In the genomic region with DNA sequence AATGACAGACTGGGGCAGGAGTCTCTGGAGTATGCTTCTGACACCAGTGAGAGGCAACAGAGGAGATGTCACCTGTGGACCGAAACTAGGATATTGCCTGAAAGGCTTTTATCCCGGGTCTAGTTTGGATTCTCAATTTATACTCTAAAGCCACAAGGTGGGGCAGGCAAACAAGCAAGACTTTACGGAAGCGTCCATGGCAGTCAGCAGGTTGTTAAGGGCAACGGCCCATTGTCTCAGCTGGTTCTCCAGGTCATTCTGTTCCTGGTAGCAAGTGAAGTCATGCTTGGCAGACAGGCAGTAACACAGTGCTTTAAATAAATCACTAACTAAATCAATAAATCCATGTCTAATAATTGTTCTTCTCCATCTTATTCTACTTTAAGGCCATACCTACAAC, we compare ENCODE assay signal across 13 mouse cellular contexts. TPM values are rescaled to one million over a fixed set of nuclear protein-coding genes. Genes with fewer than 3 reads are reported as not detected.
DNase-seq lines count a peak whose midpoint lies in the region; ATAC-seq and TF ChIP-seq lines count a peak whose summit lies in the region.
"Had no signal": no experiment of that assay in that cellular context is flagged by ENCODE, and none has a peak within 500 bp of the region (broad histone marks: within the 10 kb centered on the region; RNA-seq: fewer than 3 reads in every experiment).

No protein-coding gene starts in this region.

- WGBS in hindbrain, postnatal 0 days: 49% methylated on average over 5 of the region's 5 CpGs
- 61% methylated on average over 5 of the region's 5 CpGs for WGBS in hindbrain, embryonic 13.5 days

- H3K9ac ChIP-seq in hindbrain, postnatal 0 days (replicated peaks; ENCODE audit: low read length): no peak overlapping the region
- H3K9ac ChIP-seq in hindbrain, embryonic 13.5 days: no peak overlapping the region
- H3K9ac ChIP-seq: limb, embryonic 13.5 days; lung, embryonic 14.5 days; midbrain, embryonic 13.5 days had no signal

- no peak overlapping the region for H3K4me3 ChIP-seq in hindbrain, postnatal 0 days (ENCODE audit: low read length)
- H3K4me3 ChIP-seq in hindbrain, embryonic 13.5 days: no peak overlapping the region
- H3K4me3 ChIP-seq: limb, embryonic 13.5 days; midbrain, embryonic 13.5 days had no signal

- peak; percentile 34 for DNase-seq in hindbrain, postnatal 0 days (ENCODE audit: low spot score)
- peak; percentile 50 for DNase-seq in ovary, adult 18-20 months (ENCODE audit: low spot score)
- DNase-seq in ovary, postnatal 10 days (ENCODE audit: low spot score): no peak
- DNase-seq in cerebellum, adult 9-11 months: peak; percentile 78
- peak; percentile 35 for DNase-seq in ovary, postnatal 36 days (ENCODE audit: low spot score)
- no peak for DNase-seq in layer of hippocampus, postnatal 14 days (ENCODE audit: low spot score in 2 of 2)
- DNase-seq in adrenal gland, postnatal 10 days: no peak
- DNase-seq: kidney, postnatal 10 days; lung, embryonic 14.5 days; thymus, postnatal 14 days had no signal

- H3K27me3 ChIP-seq in hindbrain, postnatal 0 days (ENCODE audit: insufficient read depth, low read length): no peaks in the 10 kb centered on the region; the same call in 1 of the 2 replicates
- no peaks in the 10 kb centered on the region for H3K27me3 ChIP-seq in hindbrain, embryonic 13.5 days
- H3K27me3 ChIP-seq: limb, embryonic 13.5 days; midbrain, embryonic 13.5 days had no signal

- no peak overlapping the region for H3K4me2 ChIP-seq in hindbrain, postnatal 0 days (ENCODE audit: low read depth, low read length)
- H3K4me2 ChIP-seq in hindbrain, embryonic 13.5 days: no peak overlapping the region
- H3K4me2 ChIP-seq: limb, embryonic 13.5 days; lung, embryonic 14.5 days; midbrain, embryonic 13.5 days had no signal

- H3K9me3 ChIP-seq in hindbrain, postnatal 0 days (ENCODE audit: low read length): no peaks in the 10 kb centered on the region
- no peaks in the 10 kb centered on the region for H3K9me3 ChIP-seq in hindbrain, embryonic 13.5 days
- H3K9me3 ChIP-seq: limb, embryonic 13.5 days; midbrain, embryonic 13.5 days had no signal

- no peak for ATAC-seq in hindbrain, postnatal 0 days
- ATAC-seq in hindbrain, embryonic 13.5 days (ENCODE audit: low FRiP score): no peak
- ATAC-seq: midbrain, embryonic 13.5 days had no signal

- no peaks in the 10 kb centered on the region for H3K4me1 ChIP-seq in hindbrain, postnatal 0 days (ENCODE audit: insufficient read depth, low read length)
- H3K4me1 ChIP-seq in hindbrain, embryonic 13.5 days (replicated peaks): no peaks in the 10 kb centered on the region
- H3K4me1 ChIP-seq: limb, embryonic 13.5 days; midbrain, embryonic 13.5 days had no signal

- no peaks in the 10 kb centered on the region for H3K36me3 ChIP-seq in hindbrain, postnatal 0 days (ENCODE audit: insufficient read depth, low read length)
- no peaks in the 10 kb centered on the region for H3K36me3 ChIP-seq in hindbrain, embryonic 13.5 days
- H3K36me3 ChIP-seq: limb, embryonic 13.5 days; midbrain, embryonic 13.5 days had no signal

- TF ChIP-seq CTCF in hindbrain, postnatal 0 days (IDR thresholded peaks at IDR 0.05; ENCODE audit: low read depth): peak; percentile 23; the same call in 1 of the 2 replicates

- H3K27ac ChIP-seq in hindbrain, postnatal 0 days: no peak overlapping the region
- H3K27ac ChIP-seq in hindbrain, embryonic 13.5 days: no peak overlapping the region
- H3K27ac ChIP-seq: limb, embryonic 13.5 days; midbrain, embryonic 13.5 days had no signal

RNA-seq across cellular contexts. Expression of gene Rapgef4, which starts 24.6 kb away (rescaled TPM):
- total RNA-seq in hindbrain, postnatal 0 days (2014; rRNA removed): 55.2 and 104 TPM in 2 replicates
- 42.5 and 47.3 TPM in 2 replicates for polyA plus RNA-seq in hindbrain, postnatal 0 days (2015; fragmentation: Nextera tagmentation; extraction: Ambion mirVana)
- 16.7 and 17.8 TPM in 2 replicates for polyA plus RNA-seq in hindbrain, embryonic 13.5 days (2015; fragmentation: Nextera tagmentation; extraction: Ambion mirVana)
- 100 to 1,000 TPM; 208 to 217 TPM for total RNA-seq in layer of hippocampus, postnatal 14 days (2021)
- total RNA-seq in adrenal gland, postnatal 10 days (2021): 100 to 1,000 TPM; 131 to 173 TPM

Comparison
In these comparisons a context has a peak if more than half of its experiments do, and no peak if none do; other contexts are left out.
1. DNase-seq: peak in hindbrain, postnatal 0 days (single experiment), ovary, adult 18-20 months (single experiment), cerebellum, adult 9-11 months (single experiment) and ovary, postnatal 36 days (single experiment); none in ovary, postnatal 10 days (single experiment), layer of hippocampus, postnatal 14 days (0 of 2) and adrenal gland, postnatal 10 days (single experiment).